Mouse (Mus musculus) stomach, postnatal 0 days (tissue): ENCODE data around the gene Acvr1b.

Experiments used
- CTCF ChIP-seq: IDR thresholded peaks from 2 replicates; pipeline ENCODE4 v1.5.1; 2016; ENCODE audit warnings: antibody characterized with exemption, low read depth, mild to moderate bottlenecking, moderate library complexity
- EP300 ChIP-seq: optimal IDR thresholded peaks from 2 replicates; pipeline ENCODE3; 2016; ENCODE audit warnings: antibody characterized with exemption

DNA sequence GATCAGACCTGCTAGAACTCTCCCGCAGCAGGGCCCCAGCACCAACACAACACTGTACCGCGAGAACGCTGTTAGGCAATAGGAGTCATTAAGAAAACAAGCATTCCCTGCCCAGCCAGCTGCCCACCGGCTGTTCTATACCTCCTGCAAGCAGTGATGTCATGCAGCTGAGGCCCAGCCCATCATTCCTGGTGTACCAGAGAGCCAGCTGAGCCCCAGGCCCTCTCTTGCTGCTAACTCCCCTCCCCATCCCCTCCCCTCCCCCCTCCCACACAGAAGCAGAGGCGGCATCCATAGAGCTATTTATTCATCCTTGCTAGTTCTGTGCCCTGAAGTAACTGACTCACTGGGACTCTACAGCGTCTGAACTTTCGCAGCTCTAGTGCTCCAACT is 47.0 kb downstream of the Acvr1b start:
- TF ChIP-seq EP300 (no peak), CTCF (no peak)
